Mouse (Mus musculus) liver, postnatal 0 days (tissue): Measurements from ENCODE around the gene Glp1r. TPM values are rescaled to one million over a fixed set of nuclear protein-coding genes. Genes with fewer than 3 reads are reported as not detected.

Experiments
- ATAC-seq: fragments of 200-750 bp; cut with Nextera tagmentation; 2 replicates; pipeline ENCODE4 v1.8.0; 2017; ENCODE audit warnings: mild to moderate bottlenecking, moderate library complexity
- DNase-seq: peaks from one replicate; pipeline ENCODE4 v3.0.0-alpha.2; 2016
- H3K27ac ChIP-seq: fragments of 300-500 bp; sonication (generic); 2 replicates; pipeline ENCODE4 v1.5.1; 2014; ENCODE audit warnings: antibody characterized with exemption, moderate library complexity, mild to moderate bottlenecking, low read depth
- H3K27me3 ChIP-seq: fragments of 300-500 bp; sonication (generic); 2 replicates; pipeline ENCODE4 v1.6.1; 2014; ENCODE audit warnings: low read length, control low read depth, mixed read lengths; ENCODE audit not compliant: insufficient read depth
- H3K36me3 ChIP-seq: fragments of 300-500 bp; sonication (generic); replicated peaks from 2 replicates; pipeline ENCODE4 v1.6.1; 2014; ENCODE audit warnings: mild to moderate bottlenecking, control low read depth, low read length, moderate library complexity, mixed read lengths; ENCODE audit not compliant: insufficient read depth
- H3K4me1 ChIP-seq: fragments of 300-500 bp; sonication (generic); 2 replicates; pipeline ENCODE4 v1.6.1; 2014; ENCODE audit warnings: antibody characterized with exemption, mild to moderate bottlenecking, control low read depth; ENCODE audit not compliant: insufficient read depth
- H3K4me2 ChIP-seq: fragments of 300-500 bp; sonication (generic); 2 replicates; pipeline ENCODE4 v1.6.1; 2014; ENCODE audit warnings: low read depth, mild to moderate bottlenecking, low read length, moderate library complexity, mixed read lengths
- H3K4me3 ChIP-seq: fragments of 300-500 bp; sonication (generic); 2 replicates; pipeline ENCODE4 v1.5.1; 2014; ENCODE audit warnings: low read depth, low read length
- H3K9ac ChIP-seq: fragments of 300-500 bp; sonication (generic); replicated peaks from 2 replicates; pipeline ENCODE4 v1.6.1; 2014; ENCODE audit warnings: mild to moderate bottlenecking, moderate library complexity
- H3K9me3 ChIP-seq: fragments of 300-500 bp; sonication (generic); 2 replicates; pipeline ENCODE4 v1.6.1; 2016; ENCODE audit warnings: mild to moderate bottlenecking, control low read depth, low read length, mixed read lengths
- CTCF ChIP-seq: sonication (generic); IDR thresholded peaks from 2 replicates; pipeline ENCODE4 v1.5.1; 2016; ENCODE audit warnings: antibody characterized with exemption, low read depth
- EP300 ChIP-seq: IDR thresholded peaks from 2 replicates; pipeline ENCODE4 v1.6.1; 2016; ENCODE audit warnings: antibody characterized with exemption, low read depth, mild to moderate bottlenecking
- WGBS: fragments of 180-500 bp; shearing (Covaris S2); extraction: QIAGEN DNeasy Blood & Tissue Kit; methylation state at CpG from one replicate; pipeline ENCODE4 v1.1.7; 2014; ENCODE audit not compliant: insufficient replicate concordance; 5-methylcytosine and 5-hydroxymethylcytosine counted together
- polyA plus RNA-seq: library from polyadenylated mRNA; unstranded; fragments of >200 nt; fragmentation: Nextera tagmentation; extraction: Ambion mirVana; gene quantifications from 2 replicates; pipeline ENCODE4 v1.2.1, GENCODE M21; 2015

Glp1r gene
- polyA plus RNA-seq, 1 experiment from 2014 or later: not detected

- no peak for ATAC-seq
- no peak for DNase-seq
- 16% methylated on average over 2 of the region's 2 CpGs for WGBS
- Histone ChIP-seq H3K27me3 (peaks cover 29% of the 10 kb centered on the region), H3K27ac (no peak overlapping the region), H3K9me3 (no peaks in the 10 kb centered on the region), H3K36me3 (no peaks in the 10 kb centered on the region), H3K9ac (no peak overlapping the region), H3K4me2 (no peak overlapping the region), H3K4me3 (no peak overlapping the region), H3K4me1 (no peaks in the 10 kb centered on the region)
- TF ChIP-seq EP300: no peak
- no peak for TF ChIP-seq CTCF
Measured at GRCm38 (mm10) chr17:30904096-30904495, 2.5 kb downstream of the Glp1r start.

- 26% methylated on average over 4 of the region's 4 CpGs for WGBS
- Histone ChIP-seq H3K4me2 (no peak overlapping the region), H3K9me3 (no peaks in the 10 kb centered on the region), H3K27ac (no peak overlapping the region), H3K27me3 (peaks cover 6% of the 10 kb centered on the region), H3K9ac (no peak overlapping the region), H3K4me3 (no peak overlapping the region), H3K4me1 (no peaks in the 10 kb centered on the region), H3K36me3 (no peaks in the 10 kb centered on the region)
- no peak for ATAC-seq
- no peak for TF ChIP-seq EP300
- no peak for TF ChIP-seq CTCF
- no peak for DNase-seq
Measured at GRCm38 (mm10) chr17:30907577-30907976, 6.0 kb downstream of the Glp1r start.

- no peak overlapping the region for H3K9ac ChIP-seq
- H3K4me1 ChIP-seq: no peaks in the 10 kb centered on the region
- no peak overlapping the region for H3K27ac ChIP-seq
- H3K27me3 ChIP-seq: no peaks in the 10 kb centered on the region
- TF ChIP-seq EP300 (no peak), CTCF (no peak)
- 58% methylated on average over 27 of the region's 27 CpGs for WGBS
- DNase-seq (no peak), ATAC-seq (no peak)
- H3K36me3 ChIP-seq: no peaks in the 10 kb centered on the region
- no peaks in the 10 kb centered on the region for H3K9me3 ChIP-seq
- H3K4me3 ChIP-seq: no peak overlapping the region
- no peak overlapping the region for H3K4me2 ChIP-seq
Measured at GRCm38 (mm10) chr17:30910866-30911731, 9.5 kb downstream of the Glp1r start.

- 36% methylated on average over 8 of the region's 8 CpGs for WGBS
- DNase-seq (no peak), ATAC-seq (no peak)
- Histone ChIP-seq H3K4me2 (no peak overlapping the region), H3K27ac (no peak overlapping the region), H3K9ac (no peak overlapping the region), H3K36me3 (no peaks in the 10 kb centered on the region), H3K4me3 (no peak overlapping the region), H3K9me3 (no peaks in the 10 kb centered on the region), H3K4me1 (no peaks in the 10 kb centered on the region), H3K27me3 (no peaks in the 10 kb centered on the region)
- TF ChIP-seq CTCF (no peak), EP300 (no peak)
Measured at GRCm38 (mm10) chr17:30911732-30912088, 10.1 kb downstream of the Glp1r start.

- no peaks in the 10 kb centered on the region for H3K27me3 ChIP-seq
- 66% methylated on average over 5 of the region's 5 CpGs for WGBS
- no peak overlapping the region for H3K4me3 ChIP-seq
- H3K36me3 ChIP-seq: no peaks in the 10 kb centered on the region
- H3K9ac ChIP-seq: no peak overlapping the region
- DNase-seq: no peak
- ATAC-seq: no peak
- no peak overlapping the region for H3K27ac ChIP-seq
- no peak overlapping the region for H3K4me2 ChIP-seq
- no peaks in the 10 kb centered on the region for H3K9me3 ChIP-seq
- no peaks in the 10 kb centered on the region for H3K4me1 ChIP-seq
- TF ChIP-seq CTCF (no peak), EP300 (no peak)
Measured at GRCm38 (mm10) chr17:30912536-30912935, 10.9 kb downstream of the Glp1r start.

GRCm38 (mm10) chr17:30914264-30914663 lies 12.6 kb downstream of the Glp1r start:
- no peak for ATAC-seq

More at GRCm38 (mm10) chr17:30914264-30914663, 12.6 kb downstream of the Glp1r start:
- Histone ChIP-seq H3K4me1 (no peaks in the 10 kb centered on the region), H3K4me2 (no peak overlapping the region), H3K36me3 (no peaks in the 10 kb centered on the region), H3K27me3 (no peaks in the 10 kb centered on the region), H3K9ac (no peak overlapping the region), H3K9me3 (no peaks in the 10 kb centered on the region), H3K27ac (no peak overlapping the region), H3K4me3 (no peak overlapping the region)
- no peak for DNase-seq
- no peak for TF ChIP-seq CTCF
- no peak for TF ChIP-seq EP300
